Mouse (Mus musculus) spleen, adult 2 months (tissue): ENCODE data around the gene Opalin.

Experiments
- CTCF ChIP-seq: fragments of 200-500 bp; IDR thresholded peaks from 2 replicates; pipeline ENCODE4 v1.5.1; 2011; ENCODE audit warnings: mild to moderate bottlenecking, inconsistent platforms; ENCODE audit not compliant: insufficient read depth, insufficient read length, insufficient replicate concordance; ENCODE audit errors: extremely low read depth
- POLR2A ChIP-seq: fragments of 200-500 bp; IDR thresholded peaks from 2 replicates; pipeline ENCODE4 v1.6.1; 2011; ENCODE audit warnings: low read depth, low read length, inconsistent platforms

- TF ChIP-seq CTCF (no peak), POLR2A (no peak)
These were observed 40.9 kb downstream of the Opalin start for GRCm38 (mm10) chr19:41035809-41036551.
